13 mouse cellular contexts compared by ENCODE assay signal in genomic region chr7:145129971-145130370, GRCm38 (mm10).
DNase-seq lines count a peak whose midpoint lies in the region; ATAC-seq lines count a peak whose summit lies in the region.
"Had no signal": no experiment of that assay in that cellular context is flagged by ENCODE, and none has a peak within 500 bp of the region (broad histone marks: within the 10 kb centered on the region; RNA-seq: fewer than 3 reads in every experiment).

No protein-coding gene starts in this region.

- H3K9ac ChIP-seq in lung, embryonic 15.5 days, result no peak overlapping the region
- H3K9ac ChIP-seq: limb, embryonic 15.5 days had no signal

- 20% methylated on average over 4 of the region's 4 CpGs for WGBS in lung, embryonic 15.5 days

- H3K36me3 ChIP-seq in lung, embryonic 15.5 days, result no peaks in the 10 kb centered on the region
- H3K36me3 ChIP-seq: limb, embryonic 15.5 days had no signal

- H3K4me2 ChIP-seq in lung, embryonic 15.5 days, result no peak overlapping the region
- H3K4me2 ChIP-seq: limb, embryonic 15.5 days had no signal

- ATAC-seq in lung, embryonic 15.5 days (ENCODE audit: borderline replicate concordance, extremely low read depth, low FRiP score, low TSS enrichment), result 0 out of 2 replicates have a peak, but pooled peaks have one; percentile 29
- no peak for ATAC-seq in erythroid progenitor cell, adult 5-6 weeks (replicated peaks; ENCODE audit: low FRiP score, poor library complexity, severe bottlenecking)

- no peak overlapping the region for H3K4me3 ChIP-seq in lung, embryonic 15.5 days
- H3K4me3 ChIP-seq: limb, embryonic 15.5 days; myocyte had no signal

- H3K27me3 ChIP-seq in lung, embryonic 15.5 days, result no peaks in the 10 kb centered on the region
- H3K27me3 ChIP-seq: limb, embryonic 15.5 days had no signal

- H3K27ac ChIP-seq in lung, embryonic 15.5 days, result no peak overlapping the region
- H3K27ac ChIP-seq: limb, embryonic 15.5 days; macrophage had no signal

- peaks cover 28% of the 10 kb centered on the region for H3K4me1 ChIP-seq in lung, embryonic 15.5 days

- peak; percentile 32 for DNase-seq in heart, adult 8-10 months (ENCODE audit: low spot score)
- no peak for DNase-seq in heart, postnatal 14 days
- peak; percentile 45 for DNase-seq in urinary bladder, postnatal 14 days (ENCODE audit: low spot score)
- DNase-seq in urinary bladder, postnatal 25 days (ENCODE audit: low spot score), result no peak
- DNase-seq in gastrocnemius, postnatal 36 days, result no peak
- no peak for DNase-seq in spleen, adult 18-20 months
- DNase-seq: cerebellum, postnatal 36 days; thymus, adult 2 months had no signal

- intact Hi-C loops in heart, postnatal 14 days (cut with DNase I), result no loop called here
- intact Hi-C loops in gastrocnemius, postnatal 36 days (cut with DNase I), result loop anchor here (5.0 kb wide), 1 partner anchor 112 kb away; no protein-coding TSS in a partner anchor

- no peaks in the 10 kb centered on the region for H3K9me3 ChIP-seq in lung, embryonic 15.5 days
- H3K9me3 ChIP-seq: limb, embryonic 15.5 days had no signal

Comparison
In these comparisons a context has a peak if more than half of its experiments do, and no peak if none do; other contexts are left out.
1. DNase-seq: peak in heart, adult 8-10 months (single experiment) and urinary bladder, postnatal 14 days (single experiment); none in heart, postnatal 14 days (0 of 2), urinary bladder, postnatal 25 days (single experiment), gastrocnemius, postnatal 36 days (0 of 2) and spleen, adult 18-20 months (0 of 2).